Mouse (Mus musculus): ENCODE results near the gene As3mt. TPM values are rescaled to one million over a fixed set of nuclear protein-coding genes. Genes with fewer than 3 reads are reported as not detected.

As3mt gene
- polyA plus RNA-seq, 2 experiments: 16.2 to 26.8 TPM

DNA sequence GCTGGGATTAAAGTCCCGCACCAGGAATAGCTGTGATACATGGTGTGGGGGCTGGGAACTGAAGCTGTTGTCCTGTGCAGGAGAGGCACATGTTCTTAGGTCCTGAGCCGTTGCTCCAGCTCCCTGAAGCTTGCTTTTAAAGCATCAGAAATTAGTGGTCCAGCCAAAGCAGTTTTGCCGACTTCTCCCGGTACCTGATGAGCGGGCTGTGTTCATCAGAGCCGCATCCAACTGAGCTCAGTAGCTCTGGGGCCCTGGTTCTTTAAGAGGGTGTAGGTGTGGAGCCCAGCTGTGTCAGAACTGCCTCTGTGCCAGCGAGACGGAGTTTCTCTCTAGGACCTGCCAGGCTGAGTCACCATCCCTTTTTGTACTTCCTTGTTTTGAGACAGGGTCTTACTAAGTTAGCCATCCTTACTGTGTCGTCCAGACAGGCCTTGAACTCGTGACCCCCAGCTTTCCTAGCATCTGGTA lies 8.2 kb upstream of the As3mt start:
- no peak for TF ChIP-seq POLR2A (IDR thresholded peaks at IDR 0.05; ENCODE audit: borderline replicate concordance, extremely low read depth, insufficient read depth, insufficient read length)
- ATAC-seq (ENCODE audit: low FRiP score, low read depth) (no peak), DNase-seq (ENCODE audit: low spot score) (no peak)
- no peak overlapping the region for H3K4me2 ChIP-seq (replicated peaks; ENCODE audit: low read depth, low read length, severe bottlenecking)
- no peaks in the 10 kb centered on the region for H3K4me1 ChIP-seq (ENCODE audit: control insufficient read depth, insufficient read depth, low read length)
- no peaks in the 10 kb centered on the region for H3K9me3 ChIP-seq (ENCODE audit: control insufficient read depth, low read length)
- H3K4me3 ChIP-seq (replicated peaks; ENCODE audit: low read length): no peak overlapping the region
- WGBS: 71% methylated on average over 10 of the region's 10 CpGs
- peaks cover 7% of the 10 kb centered on the region for H3K36me3 ChIP-seq (ENCODE audit: control insufficient read depth, insufficient read depth, low read length)
- H3K27me3 ChIP-seq (ENCODE audit: control insufficient read depth, insufficient read depth, low read length): no peaks in the 10 kb centered on the region
- H3K9ac ChIP-seq (ENCODE audit: low read depth, low read length, severe bottlenecking): no peak overlapping the region
- no peak overlapping the region for H3K27ac ChIP-seq (replicated peaks; ENCODE audit: low read depth, low read length)

- no peak for TF ChIP-seq POLR2A (IDR thresholded peaks at IDR 0.05; ENCODE audit: borderline replicate concordance, extremely low read depth, insufficient read depth, insufficient read length)
- Histone ChIP-seq H3K9ac (ENCODE audit: low read depth, low read length, severe bottlenecking) (no peak overlapping the region), H3K4me3 (replicated peaks; ENCODE audit: low read length) (no peak overlapping the region), H3K27me3 (ENCODE audit: control insufficient read depth, insufficient read depth, low read length) (no peaks in the 10 kb centered on the region), H3K4me2 (replicated peaks; ENCODE audit: low read depth, low read length, severe bottlenecking) (no peak overlapping the region), H3K36me3 (ENCODE audit: control insufficient read depth, insufficient read depth, low read length) (peaks cover 7% of the 10 kb centered on the region), H3K4me1 (ENCODE audit: control insufficient read depth, insufficient read depth, low read length) (no peaks in the 10 kb centered on the region), H3K9me3 (ENCODE audit: control insufficient read depth, low read length) (no peaks in the 10 kb centered on the region), H3K27ac (replicated peaks; ENCODE audit: low read depth, low read length) (no peak overlapping the region)
- no peak for DNase-seq (ENCODE audit: low spot score)
- WGBS: 86% methylated on average over 9 of the region's 9 CpGs
- no peak for ATAC-seq (ENCODE audit: low FRiP score, low read depth)
These were observed 6.1 kb upstream of the As3mt start for GRCm38 (mm10) chr19:46701156-46701555.

DNA sequence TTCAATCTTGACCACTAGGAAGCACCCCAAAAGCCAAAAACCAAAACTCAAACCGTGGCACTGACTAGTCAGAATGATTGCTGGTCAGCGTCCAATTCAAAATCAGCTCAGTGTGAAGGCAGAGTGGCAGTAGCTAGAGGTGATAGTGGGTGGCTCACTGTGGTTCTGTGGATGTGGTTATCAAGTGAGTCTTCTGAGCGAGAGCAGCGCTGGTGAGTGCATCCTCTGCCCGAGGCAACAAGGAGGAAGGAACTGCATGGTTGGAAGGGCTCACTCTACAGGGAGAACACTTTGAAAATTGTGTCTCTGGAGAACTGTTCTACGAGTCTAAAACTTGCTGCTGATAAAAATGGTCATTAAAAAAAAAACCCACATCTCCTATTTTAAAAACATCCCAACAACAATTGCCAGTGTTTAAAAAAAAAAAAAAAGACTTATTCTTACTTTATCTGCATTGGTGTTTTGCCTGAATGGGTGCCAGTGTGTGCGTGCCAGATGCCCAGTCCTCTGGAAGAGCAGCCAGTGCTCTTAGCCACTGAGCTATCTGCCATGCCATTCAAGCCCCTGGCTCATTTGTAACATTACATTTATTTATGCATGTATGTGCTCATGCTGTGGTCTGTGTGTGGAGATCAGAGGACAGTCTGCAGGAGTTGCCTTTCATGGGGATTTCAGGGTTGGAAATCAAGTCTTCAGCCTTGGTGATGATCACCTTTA lies 1.3 kb upstream of the As3mt start:
- Histone ChIP-seq H3K4me3 (replicated peaks; ENCODE audit: low read length) (no peak overlapping the region), H3K9ac (ENCODE audit: low read depth, low read length, severe bottlenecking) (no peak overlapping the region), H3K36me3 (ENCODE audit: control insufficient read depth, insufficient read depth, low read length) (peaks cover 11% of the 10 kb centered on the region), H3K27me3 (ENCODE audit: control insufficient read depth, insufficient read depth, low read length) (no peaks in the 10 kb centered on the region), H3K9me3 (ENCODE audit: control insufficient read depth, low read length) (no peaks in the 10 kb centered on the region), H3K27ac (replicated peaks; ENCODE audit: low read depth, low read length) (no peak overlapping the region), H3K4me2 (replicated peaks; ENCODE audit: low read depth, low read length, severe bottlenecking) (no peak overlapping the region), H3K4me1 (ENCODE audit: control insufficient read depth, insufficient read depth, low read length) (peaks cover 6% of the 10 kb centered on the region; the same call in 1 of the 2 replicates)
- no peak for TF ChIP-seq POLR2A (IDR thresholded peaks at IDR 0.05; ENCODE audit: borderline replicate concordance, extremely low read depth, insufficient read depth, insufficient read length)
- 66% methylated on average over 7 of the region's 7 CpGs for WGBS
- DNase-seq (ENCODE audit: low spot score) (no peak), ATAC-seq (ENCODE audit: low FRiP score, low read depth) (no peak)

- peaks cover 9% of the 10 kb centered on the region for H3K36me3 ChIP-seq (ENCODE audit: control insufficient read depth, insufficient read depth, low read length)
- no peak for TF ChIP-seq POLR2A (IDR thresholded peaks at IDR 0.05; ENCODE audit: borderline replicate concordance, extremely low read depth, insufficient read depth, insufficient read length)
- H3K4me2 ChIP-seq (replicated peaks; ENCODE audit: low read depth, low read length, severe bottlenecking): peak overlapping the region; percentile 74
- no peak for ATAC-seq (ENCODE audit: low FRiP score, low read depth)
- peak overlapping the region; percentile 47 for H3K4me3 ChIP-seq (replicated peaks; ENCODE audit: low read length)
- 76% methylated on average over 9 of the region's 9 CpGs for WGBS
- no peaks in the 10 kb centered on the region for H3K27me3 ChIP-seq (ENCODE audit: control insufficient read depth, insufficient read depth, low read length)
- no peak overlapping the region for H3K27ac ChIP-seq (replicated peaks; ENCODE audit: low read depth, low read length)
- DNase-seq (ENCODE audit: low spot score): no peak
- no peaks in the 10 kb centered on the region for H3K9me3 ChIP-seq (ENCODE audit: control insufficient read depth, low read length)
- 0 out of 2 replicates have a peak overlapping the region, but pooled peaks have one; percentile 62 for H3K9ac ChIP-seq (ENCODE audit: low read depth, low read length, severe bottlenecking)
- peaks cover 6% of the 10 kb centered on the region; the same call in 1 of the 2 replicates for H3K4me1 ChIP-seq (ENCODE audit: control insufficient read depth, insufficient read depth, low read length)
These were observed 540 bp upstream of the As3mt start for GRCm38 (mm10) chr19:46706540-46707295.

GRCm38 (mm10) chr19:46710614-46711013 lies 3.4 kb downstream of the As3mt start:
- H3K9me3 ChIP-seq (ENCODE audit: control insufficient read depth, low read length): no peaks in the 10 kb centered on the region
- peaks cover 5% of the 10 kb centered on the region for H3K36me3 ChIP-seq (ENCODE audit: control insufficient read depth, insufficient read depth, low read length)
- 94% methylated on average over 4 of the region's 4 CpGs for WGBS

More at GRCm38 (mm10) chr19:46710614-46711013, 3.4 kb downstream of the As3mt start:
- Histone ChIP-seq H3K9ac (ENCODE audit: low read depth, low read length, severe bottlenecking) (no peak overlapping the region), H3K4me2 (replicated peaks; ENCODE audit: low read depth, low read length, severe bottlenecking) (no peak overlapping the region), H3K4me1 (ENCODE audit: control insufficient read depth, insufficient read depth, low read length) (peaks cover 6% of the 10 kb centered on the region; the same call in 1 of the 2 replicates), H3K4me3 (replicated peaks; ENCODE audit: low read length) (no peak overlapping the region), H3K27ac (replicated peaks; ENCODE audit: low read depth, low read length) (no peak overlapping the region), H3K27me3 (ENCODE audit: control insufficient read depth, insufficient read depth, low read length) (no peaks in the 10 kb centered on the region)
- no peak for ATAC-seq (ENCODE audit: low FRiP score, low read depth)
- no peak for TF ChIP-seq POLR2A (IDR thresholded peaks at IDR 0.05; ENCODE audit: borderline replicate concordance, extremely low read depth, insufficient read depth, insufficient read length)
- DNase-seq (ENCODE audit: low spot score): no peak
